Mouse (Mus musculus): Measurements from ENCODE around the gene Gm4553. TPM values are rescaled to one million over a fixed set of nuclear protein-coding genes. Genes with fewer than 3 reads are reported as not detected.
"Not testable (repeated sequence)": the region's sequence is repeated elsewhere in the genome, so short reads cannot be mapped to it uniquely, and the experiment has no call there.

The Gm4553 gene
- polyA plus RNA-seq, 1 experiment from 2014 or later, result not detected

GRCm38 (mm10) chr7:142134206-142134995, 31.1 kb downstream of the Gm4553 start:
- Histone ChIP-seq H3K9me3 (no peaks in the 10 kb centered on the region), H3K4me3 (no peak overlapping the region), H3K4me1 (no peaks in the 10 kb centered on the region), H3K27ac (no peak overlapping the region), H3K4me2 (replicated peaks) (no peak overlapping the region), H3K36me3 (no peaks in the 10 kb centered on the region), H3K9ac (no peak overlapping the region), H3K27me3 (no peaks in the 10 kb centered on the region)
- WGBS, result 59% methylated on average over 4 of the region's 4 CpGs
- no peak for ATAC-seq (ENCODE audit: insufficient number of reproducible peaks, insufficient read depth, low FRiP score, low TSS enrichment)

- H3K9ac ChIP-seq, result no peak overlapping the region
- H3K27me3 ChIP-seq, result no peaks in the 10 kb centered on the region
- 66% methylated on average over 4 of the region's 4 CpGs for WGBS
- H3K4me3 ChIP-seq, result no peak overlapping the region
- no peaks in the 10 kb centered on the region for H3K36me3 ChIP-seq
- H3K4me2 ChIP-seq (replicated peaks), result no peak overlapping the region
- ATAC-seq (ENCODE audit: insufficient number of reproducible peaks, insufficient read depth, low FRiP score, low TSS enrichment), result no peak
- no peak overlapping the region for H3K27ac ChIP-seq
- no peaks in the 10 kb centered on the region for H3K4me1 ChIP-seq
- H3K9me3 ChIP-seq, result no peaks in the 10 kb centered on the region
Measured at GRCm38 (mm10) chr7:142128843-142129242, 36.7 kb downstream of the Gm4553 start.

DNA sequence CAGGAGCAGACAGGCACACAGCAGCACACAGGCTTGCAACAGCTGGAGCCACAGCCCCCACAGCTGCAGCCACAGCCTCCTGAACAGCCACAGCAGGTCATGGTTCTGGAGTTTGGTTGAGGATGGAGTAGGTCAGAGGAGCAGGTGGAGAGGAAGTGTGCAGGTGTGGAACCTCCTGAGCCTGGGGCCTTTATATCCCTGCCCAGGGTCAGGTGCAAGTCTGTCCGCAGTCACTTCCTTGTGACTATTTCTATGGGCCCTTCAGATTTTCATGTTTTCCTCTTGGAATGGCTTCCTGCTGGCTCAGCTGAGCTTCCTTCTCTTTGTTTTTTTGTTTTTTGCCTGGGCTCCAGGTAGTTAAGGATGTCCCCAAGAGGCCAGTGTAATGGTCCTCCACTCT, 44.9 kb downstream of the Gm4553 start, which contains the start of gene Gm45618:
TSS of gene Gm45618 (minus strand) at position 101 of the 400 bp plus-strand sequence.
- not testable (repeated sequence) for H3K9ac ChIP-seq; H3K27me3 ChIP-seq; H3K27ac ChIP-seq; ATAC-seq (ENCODE audit: insufficient number of reproducible peaks, insufficient read depth, low FRiP score, low TSS enrichment); H3K4me2 ChIP-seq (replicated peaks); H3K9me3 ChIP-seq; H3K4me1 ChIP-seq; H3K4me3 ChIP-seq; H3K36me3 ChIP-seq
- WGBS, result 91% methylated on average over 1 of the region's 1 CpGs

DNA sequence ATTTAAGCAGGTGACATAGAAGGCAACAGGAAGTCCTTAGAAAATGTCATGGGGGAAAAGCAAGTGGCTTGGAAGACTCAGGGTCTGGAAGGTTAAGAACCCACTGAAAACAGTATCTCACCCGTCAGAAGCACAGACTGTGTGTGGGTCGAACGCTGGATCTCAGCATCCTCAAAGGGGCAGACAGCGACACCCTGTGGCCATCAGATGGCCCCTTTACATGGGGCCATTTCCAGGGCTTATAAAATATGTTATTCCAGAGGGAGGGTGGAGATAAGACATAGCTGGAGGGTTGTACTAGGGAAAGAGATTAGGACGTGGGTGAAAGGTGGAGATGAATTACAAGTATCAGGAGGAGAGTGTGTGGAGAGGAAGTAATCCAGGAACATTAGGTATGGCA, 45.9 kb downstream of the Gm4553 start:
- no peaks in the 10 kb centered on the region for H3K4me1 ChIP-seq
- H3K4me2 ChIP-seq (replicated peaks), result no peak overlapping the region
- 17% methylated on average over 5 of the region's 5 CpGs for WGBS
- ATAC-seq (ENCODE audit: insufficient number of reproducible peaks, insufficient read depth, low FRiP score, low TSS enrichment), result no peak
- no peaks in the 10 kb centered on the region for H3K9me3 ChIP-seq
- H3K27me3 ChIP-seq, result no peaks in the 10 kb centered on the region
- H3K27ac ChIP-seq, result no peak overlapping the region
- H3K4me3 ChIP-seq, result no peak overlapping the region
- H3K9ac ChIP-seq, result no peak overlapping the region
- H3K36me3 ChIP-seq, result no peaks in the 10 kb centered on the region

Other genes starting within 250 kb of the Gm4553 start
- gene Tollip, start 247.2 kb downstream of the Gm4553 start, polyA plus RNA-seq (2016; fragmentation: Nextera tagmentation; extraction: Ambion mirVana), result 45.7 and 46.5 TPM in 2 replicates
- 1.8 and 3.3 TPM in 2 replicates for gene Brsk2, start 216.0 kb downstream of the Gm4553 start, polyA plus RNA-seq (2016; fragmentation: Nextera tagmentation; extraction: Ambion mirVana)
- 56.8 and 60.8 TPM in 2 replicates for gene Mob2, start 104.7 kb downstream of the Gm4553 start, polyA plus RNA-seq (2016; fragmentation: Nextera tagmentation; extraction: Ambion mirVana)
- 4.9 and 7.0 TPM in 2 replicates for gene Dusp8, start 69.9 kb downstream of the Gm4553 start, polyA plus RNA-seq (2016; fragmentation: Nextera tagmentation; extraction: Ambion mirVana)
- not detected in 2 replicates for gene Gm45618, start 45.0 kb downstream of the Gm4553 start, polyA plus RNA-seq (2016; fragmentation: Nextera tagmentation; extraction: Ambion mirVana)
- gene Gm39115, start 29.7 kb downstream of the Gm4553 start, polyA plus RNA-seq (2016; fragmentation: Nextera tagmentation; extraction: Ambion mirVana), result not detected in 2 replicates
- gene Gm45337, start 21.1 kb downstream of the Gm4553 start, polyA plus RNA-seq (2016; fragmentation: Nextera tagmentation; extraction: Ambion mirVana), result not detected in 2 replicates
- gene Gm29735, start 8.6 kb downstream of the Gm4553 start, polyA plus RNA-seq (2016; fragmentation: Nextera tagmentation; extraction: Ambion mirVana), result not detected in 2 replicates
- not detected in 2 replicates for gene Krtap5-2, start 10.3 kb upstream of the Gm4553 start, polyA plus RNA-seq (2016; fragmentation: Nextera tagmentation; extraction: Ambion mirVana)
- not detected in 2 replicates for gene Gm10153, start 24.6 kb upstream of the Gm4553 start, polyA plus RNA-seq (2016; fragmentation: Nextera tagmentation; extraction: Ambion mirVana)
- gene Krtap5-3, start 35.6 kb upstream of the Gm4553 start, polyA plus RNA-seq (2016; fragmentation: Nextera tagmentation; extraction: Ambion mirVana), result not detected in 2 replicates
- not detected in 2 replicates for gene Gm7579, start 46.1 kb upstream of the Gm4553 start, polyA plus RNA-seq (2016; fragmentation: Nextera tagmentation; extraction: Ambion mirVana)
- gene Krtap5-5, start 64.2 kb upstream of the Gm4553 start, polyA plus RNA-seq (2016; fragmentation: Nextera tagmentation; extraction: Ambion mirVana), result not detected in 2 replicates
- gene Gm40460, start 75.3 kb upstream of the Gm4553 start, polyA plus RNA-seq (2016; fragmentation: Nextera tagmentation; extraction: Ambion mirVana), result not detected in 2 replicates
- not detected in 2 replicates for gene Gm2431, start 92.6 kb upstream of the Gm4553 start, polyA plus RNA-seq (2016; fragmentation: Nextera tagmentation; extraction: Ambion mirVana)
- gene Gm4559, start 108.6 kb upstream of the Gm4553 start, polyA plus RNA-seq (2016; fragmentation: Nextera tagmentation; extraction: Ambion mirVana), result not detected in 2 replicates
- not detected in 2 replicates for gene Krtap5-1, start 131.4 kb upstream of the Gm4553 start, polyA plus RNA-seq (2016; fragmentation: Nextera tagmentation; extraction: Ambion mirVana)
- gene Krtap5-4, start 137.8 kb upstream of the Gm4553 start, polyA plus RNA-seq (2016; fragmentation: Nextera tagmentation; extraction: Ambion mirVana), result not detected in 2 replicates
- 2.3 and 2.9 TPM in 2 replicates for gene Ifitm10, start 208.0 kb upstream of the Gm4553 start, polyA plus RNA-seq (2016; fragmentation: Nextera tagmentation; extraction: Ambion mirVana)
- 0.67 TPM in 1 of 2 replicates, not detected in the other for gene Gm49369, start 216.9 kb upstream of the Gm4553 start, polyA plus RNA-seq (2016; fragmentation: Nextera tagmentation; extraction: Ambion mirVana)
- gene Ctsd, start 222.3 kb upstream of the Gm4553 start, polyA plus RNA-seq (2016; fragmentation: Nextera tagmentation; extraction: Ambion mirVana), result 208 and 210 TPM in 2 replicates